Mouse (Mus musculus): ENCODE data around the gene Chrna1.

GRCm38 (mm10) chr2:73554389-73554788 is 25.7 kb downstream of the Chrna1 start:
- no peak for TF ChIP-seq POLR2A (IDR thresholded peaks at IDR 0.05; ENCODE audit: insufficient read length, low read depth)
- TF ChIP-seq USF1 (IDR thresholded peaks at IDR 0.05; ENCODE audit: low read depth) = no peak
- no peak for TF ChIP-seq TCF12 (IDR thresholded peaks at IDR 0.05; ENCODE audit: insufficient read depth, poor library complexity, severe bottlenecking)
- no peak for TF ChIP-seq E2F4 (IDR thresholded peaks at IDR 0.05; ENCODE audit: insufficient read depth)
- no peak for TF ChIP-seq MYOG (IDR thresholded peaks at IDR 0.05; ENCODE audit: control insufficient read depth in 1 of 3, insufficient read depth in 1 of 3, insufficient read length in 2 of 3, low read depth in 2 of 3)
- TF ChIP-seq POLR2AphosphoS2 (IDR thresholded peaks at IDR 0.05; ENCODE audit: insufficient read length, low read depth) = no peak

Data from myocyte (in vitro differentiated cells).